Mouse (Mus musculus) mature B cell (primary cell): ENCODE data around the gene Pla2g7.

Source experiments
- in situ Hi-C: fragments of 300-500 bp; cut with MboI; formaldehyde crosslinking; loops from 2 replicates; pipeline ENCODE4 v1.14.3; 2019

Gene Pla2g7

DNA sequence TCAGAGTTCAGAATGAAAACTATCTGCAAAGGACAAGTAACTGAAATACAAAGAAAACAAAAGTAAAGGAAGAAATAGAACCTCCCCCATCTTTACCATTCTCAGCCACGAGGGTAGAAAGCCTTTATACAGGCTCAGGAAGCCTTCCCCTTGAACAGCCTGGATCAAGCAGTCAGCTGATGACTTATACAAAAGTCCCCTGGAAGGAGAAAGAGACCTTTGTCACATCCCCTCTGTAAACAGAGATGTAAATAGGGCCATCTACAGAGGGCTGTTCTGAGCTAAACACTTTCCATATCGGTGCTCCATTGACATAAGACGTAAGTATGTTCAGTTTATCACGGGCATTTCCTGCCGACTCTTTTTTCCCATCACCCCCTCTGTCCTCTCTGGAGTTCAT, 79.0 kb downstream of the Pla2g7 start:
- in situ Hi-C loops, result no loop called here

GRCm38 (mm10) chr17:43649641-43650436, 81.9 kb downstream of the Pla2g7 start:
- in situ Hi-C loops, result no loop called here

GRCm38 (mm10) chr17:43651314-43652046, 83.6 kb downstream of the Pla2g7 start:
- in situ Hi-C loops, result no loop called here
